Mouse (Mus musculus): ENCODE measurements around the gene Mrpl48. TPM values are rescaled to one million over a fixed set of nuclear protein-coding genes. Genes with fewer than 3 reads are reported as not detected.

Gene Mrpl48
- total RNA-seq, 2 experiments from 2014 or later, result 64.2 to 69.7 TPM

DNA sequence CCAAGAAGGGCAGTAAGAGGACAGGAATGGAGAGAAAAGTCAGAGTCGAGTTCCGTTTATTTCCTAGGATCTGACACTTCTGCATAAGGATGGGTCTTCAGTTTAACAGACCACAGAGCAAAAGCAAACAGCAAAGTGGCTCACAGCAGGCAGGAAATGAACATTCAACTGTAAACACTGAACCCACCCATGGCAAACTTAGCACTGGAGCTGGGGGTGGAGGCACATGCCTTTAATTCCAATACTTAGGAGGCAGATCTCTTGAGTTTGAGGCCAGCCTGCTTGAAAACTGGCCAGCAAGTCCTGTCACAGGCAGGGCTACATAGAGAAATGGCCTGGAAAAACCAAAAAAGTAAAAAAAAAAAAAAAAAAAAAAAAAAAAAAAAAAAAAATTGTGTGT is 74.6 kb downstream of the Mrpl48 start:
- DNase-seq, result no peak

DNA sequence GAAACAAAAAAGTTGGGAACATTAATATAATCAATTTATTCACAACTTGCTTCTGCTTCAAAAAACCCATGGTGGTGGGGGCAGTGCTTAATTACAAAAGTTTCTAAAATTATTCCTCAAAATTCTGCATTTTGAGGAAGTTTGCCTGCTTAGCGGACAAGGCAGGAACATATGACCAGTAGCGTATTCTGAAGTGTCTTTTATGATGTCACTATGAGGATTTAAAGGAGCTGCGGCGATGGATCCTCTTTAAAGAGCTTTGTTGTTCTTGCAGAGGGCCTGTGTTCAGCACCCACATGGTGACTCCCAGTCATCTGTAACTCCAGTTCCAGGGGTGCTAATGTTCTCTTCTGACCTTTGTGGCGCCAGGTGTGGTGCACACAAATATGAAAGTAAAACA is 77.3 kb downstream of the Mrpl48 start:
- DNase-seq, result no peak

GRCm38 (mm10) chr7:100524669-100525068 is 83.4 kb downstream of the Mrpl48 start:
- no peak for DNase-seq

- DNase-seq, result no peak
These were observed 85.9 kb downstream of the Mrpl48 start for GRCm38 (mm10) chr7:100522222-100522621.

GRCm38 (mm10) chr7:100520663-100521285 is 87.3 kb downstream of the Mrpl48 start:
- DNase-seq, result peak; percentile 82 to 85

GRCm38 (mm10) chr7:100520204-100520603 is 87.9 kb downstream of the Mrpl48 start:
- DNase-seq, result no peak

DNA sequence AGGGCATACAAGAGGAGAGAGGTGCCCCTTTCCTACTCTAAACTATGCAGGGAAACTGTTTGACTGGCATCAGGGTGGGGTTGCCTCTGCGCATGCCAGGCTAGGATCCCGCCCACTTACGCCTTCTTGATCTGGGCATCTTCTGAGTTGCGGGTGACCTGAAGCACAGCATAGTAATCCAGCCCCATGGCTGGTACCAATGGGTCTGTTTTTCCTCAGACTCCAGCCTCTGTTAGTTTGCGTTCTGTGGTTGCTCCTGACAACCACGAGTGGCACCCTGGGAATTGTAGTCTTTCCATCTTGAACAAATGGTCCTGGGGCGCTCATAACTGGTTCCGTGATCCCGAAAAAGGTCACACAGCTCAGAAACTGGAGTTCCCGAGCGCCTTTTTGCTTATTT is 93.5 kb downstream of the Mrpl48 start, which contains the start of gene Dnajb13:
Gene Dnajb13, minus strand, starts transcription at position 388 of the 400 bp plus-strand sequence.
- DNase-seq, result no peak

- no peak for DNase-seq
These were observed 96.5 kb downstream of the Mrpl48 start for GRCm38 (mm10) chr7:100511602-100512001.

DNA sequence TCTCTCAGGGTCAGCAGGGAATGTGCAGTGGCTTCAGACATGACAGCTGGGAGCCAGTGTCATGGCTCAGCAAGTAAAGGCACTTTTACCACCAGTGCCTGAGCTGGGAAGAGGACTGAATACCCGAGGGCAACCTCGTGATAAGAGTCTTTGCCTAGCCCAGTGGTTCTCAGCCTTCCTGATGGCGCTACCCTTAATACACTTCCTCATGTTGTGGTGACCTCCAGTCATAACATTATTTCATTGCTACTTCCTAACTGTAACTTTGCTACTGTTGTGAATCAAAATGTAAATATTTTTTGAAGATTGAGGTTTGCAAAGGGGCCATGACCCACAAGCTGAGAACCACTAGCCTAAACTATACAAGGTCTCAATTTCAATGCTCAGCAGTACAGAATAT is 99.4 kb downstream of the Mrpl48 start:
- no peak for DNase-seq

- DNase-seq, result no peak
These were observed 101.6 kb downstream of the Mrpl48 start for GRCm38 (mm10) chr7:100506494-100506893.

- DNase-seq, result no peak
These were observed 103.2 kb downstream of the Mrpl48 start for GRCm38 (mm10) chr7:100504740-100505487.

DNA sequence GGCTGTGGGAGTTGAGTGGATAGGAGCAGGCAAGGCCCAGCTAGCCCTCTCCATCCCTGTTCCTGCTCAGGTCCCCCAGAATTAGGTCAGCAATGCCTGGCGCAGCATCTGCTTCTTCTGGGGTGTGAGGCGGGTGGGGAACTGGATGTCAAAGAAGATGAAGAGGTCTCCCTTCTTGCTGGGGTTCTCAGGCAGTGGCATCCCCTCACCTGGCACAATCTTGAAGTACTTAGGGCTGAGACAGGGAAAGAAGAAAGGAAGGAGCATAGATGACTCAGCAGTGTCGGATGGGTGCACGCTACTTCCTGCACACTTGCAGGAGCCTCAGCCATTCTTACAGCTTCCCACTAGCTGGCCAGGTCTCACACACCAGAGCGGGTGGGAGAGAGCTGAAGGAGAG is 105.0 kb downstream of the Mrpl48 start:
- no peak for DNase-seq

- no peak for DNase-seq
These were observed 105.7 kb downstream of the Mrpl48 start for GRCm38 (mm10) chr7:100502374-100502922.

DNA sequence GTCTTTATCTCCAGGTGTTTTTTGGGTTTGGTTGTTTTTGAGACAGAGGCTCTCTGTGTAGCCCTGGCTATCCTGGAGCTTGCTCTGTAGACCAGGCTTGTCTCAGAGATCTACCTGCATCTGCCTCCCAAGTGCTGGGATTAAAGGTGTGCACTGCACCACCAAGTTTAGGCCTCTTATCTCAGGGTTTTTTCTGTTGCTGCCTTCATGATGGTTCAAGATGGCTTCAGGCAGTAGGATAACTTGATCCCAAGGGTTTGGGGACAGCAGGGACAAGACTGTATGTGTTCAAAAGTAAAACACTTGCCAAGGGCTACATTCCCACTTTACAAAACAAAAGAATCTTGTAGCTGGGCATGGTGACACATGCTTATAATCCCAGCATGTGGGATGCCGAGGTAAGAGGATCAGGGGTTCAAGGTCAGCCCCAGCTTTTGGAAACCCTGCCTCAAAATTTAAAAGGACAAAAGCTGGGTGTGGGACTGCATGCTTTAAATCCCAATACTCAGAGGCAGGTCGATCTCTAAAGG is 106.2 kb downstream of the Mrpl48 start:
- no peak for DNase-seq

DNA sequence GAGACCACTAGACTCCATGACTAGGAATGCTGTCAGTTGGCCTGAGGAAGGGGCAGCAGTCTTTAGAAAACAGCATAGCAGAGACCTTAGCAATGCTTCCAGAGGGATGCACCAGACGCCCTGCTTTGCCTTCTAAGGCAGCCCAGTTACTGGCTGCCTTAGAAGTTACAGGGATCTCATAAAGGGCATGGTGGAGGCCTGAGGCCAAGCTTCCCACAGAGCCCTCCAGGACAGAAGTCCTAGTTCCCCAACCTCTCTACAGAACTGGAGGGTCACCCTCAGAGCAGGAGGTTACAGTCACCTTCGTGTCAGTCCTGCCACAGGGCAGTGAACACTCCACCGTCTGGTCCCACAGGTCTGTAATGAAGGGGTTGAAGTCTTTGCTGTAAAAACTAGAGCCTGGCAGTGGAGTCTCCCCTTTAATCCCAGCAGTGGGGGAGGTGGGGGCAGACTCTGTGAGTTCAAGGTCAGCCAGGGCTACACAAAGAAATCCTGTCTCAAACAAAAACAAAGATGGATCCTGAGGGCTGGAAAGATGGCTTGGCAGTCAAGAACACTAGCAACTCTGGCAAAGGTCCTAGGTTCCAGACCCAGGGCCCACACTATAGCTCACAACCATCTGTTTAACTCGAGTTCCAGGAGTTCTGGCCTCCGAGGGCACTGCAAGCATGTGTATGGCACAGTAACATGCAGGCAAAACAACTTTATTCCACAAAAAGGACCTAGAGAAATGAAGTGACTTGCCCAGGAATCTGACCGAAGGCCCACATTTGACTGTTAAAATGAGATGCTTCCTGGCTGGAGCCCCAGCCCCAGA is 106.9 kb downstream of the Mrpl48 start:
- DNase-seq, result no peak

DNA sequence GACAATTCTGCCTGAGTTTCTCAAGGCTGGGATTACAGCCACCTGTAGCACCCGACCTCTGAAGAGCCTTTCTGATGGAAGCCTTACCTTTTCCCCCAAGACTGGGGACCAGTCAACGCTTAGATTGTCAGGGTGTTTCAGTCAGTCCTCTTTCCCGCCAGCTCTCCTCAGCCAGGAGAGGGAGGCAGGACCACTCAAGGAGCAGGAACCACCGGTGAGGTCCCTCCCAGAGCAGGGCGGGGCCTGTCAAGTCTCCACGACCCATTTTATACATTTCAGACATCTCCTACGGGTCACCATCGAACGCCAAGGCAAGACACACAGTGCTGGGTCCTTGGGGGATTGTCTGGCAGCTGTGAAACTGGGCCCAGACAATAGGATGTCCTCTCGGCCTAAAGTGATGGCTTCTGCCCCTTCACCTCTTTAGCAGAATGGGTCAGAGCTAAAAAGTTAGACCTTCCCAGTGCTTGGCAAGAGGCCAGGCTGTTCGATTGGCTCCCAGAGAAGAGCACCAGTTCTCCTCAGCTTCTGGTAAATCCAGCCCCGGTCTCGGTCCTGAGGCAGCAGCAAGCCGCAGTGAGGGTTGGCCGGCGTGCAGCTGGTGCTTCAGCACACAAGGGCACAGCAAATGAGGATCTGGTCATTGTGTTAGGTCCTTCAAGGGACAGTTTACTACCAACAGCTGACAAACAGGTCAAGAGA is 107.7 kb downstream of the Mrpl48 start:
- DNase-seq, result no peak

- DNase-seq, result no peak
These were observed 108.6 kb downstream of the Mrpl48 start for GRCm38 (mm10) chr7:100499465-100499864.

- DNase-seq, result no peak
These were observed 110.1 kb downstream of the Mrpl48 start for GRCm38 (mm10) chr7:100497982-100498381.

- DNase-seq, result no peak
These were observed 110.7 kb downstream of the Mrpl48 start for GRCm38 (mm10) chr7:100497402-100497801.

GRCm38 (mm10) chr7:100496791-100497190 is 111.3 kb downstream of the Mrpl48 start:
- DNase-seq, result no peak

GRCm38 (mm10) chr7:100496371-100496770 is 111.7 kb downstream of the Mrpl48 start:
- no peak for DNase-seq
